ENCODE assay signal across 17 mouse cellular contexts in the genomic region with DNA sequence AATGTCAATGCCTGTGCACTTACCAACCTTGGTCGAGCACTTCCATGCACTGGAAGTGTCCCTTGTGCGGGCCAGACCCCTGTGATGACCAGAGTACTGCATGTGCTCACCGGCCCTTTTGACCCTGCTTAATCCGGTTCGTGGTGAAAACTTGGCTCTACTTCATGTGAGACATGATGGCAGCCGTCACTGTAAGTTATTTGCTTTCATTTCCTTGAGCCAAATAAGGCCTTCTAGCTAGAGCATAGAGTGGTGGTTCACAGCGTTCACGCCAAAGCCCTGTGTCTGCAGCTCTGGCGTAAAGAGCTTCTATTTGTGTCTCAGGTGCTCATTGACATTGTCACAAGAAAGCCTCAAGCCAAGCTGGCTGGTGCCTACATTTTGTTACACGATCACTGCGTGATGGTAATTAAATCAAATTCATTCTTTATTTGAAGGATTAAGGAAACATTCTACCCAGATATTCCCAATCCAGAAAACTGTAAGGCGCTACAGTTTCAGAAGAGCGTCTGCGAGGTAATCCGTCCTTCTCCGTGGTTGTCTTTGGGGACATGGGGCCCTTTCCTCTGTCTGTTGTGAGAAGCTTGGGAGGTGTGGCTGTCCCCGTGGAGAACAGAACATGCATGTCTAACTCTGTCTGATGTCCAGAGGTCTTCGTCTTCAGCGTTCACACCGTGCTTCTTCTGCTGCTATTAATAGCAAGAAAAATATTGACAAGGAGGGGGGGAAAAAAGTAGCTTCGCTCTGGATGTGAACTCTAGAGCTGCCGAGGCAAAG.
DNase-seq lines count a peak whose midpoint lies in the region; ATAC-seq and TF ChIP-seq lines count a peak whose summit lies in the region.
"Had no signal": no experiment of that assay in that cellular context is flagged by ENCODE, and none has a peak within 500 bp of the region (broad histone marks: within the 10 kb centered on the region; RNA-seq: fewer than 3 reads in every experiment).

No protein-coding gene starts in this region.

- H3K4me3 ChIP-seq in heart, adult 2 months = no peak overlapping the region
- H3K4me3 ChIP-seq in heart, embryonic 15.5 days = no peak overlapping the region
- H3K4me3 ChIP-seq: erythroblast, embryonic 14.5 days; forebrain, embryonic 15.5 days; kidney, embryonic 15.5 days had no signal

- TF ChIP-seq EP300 in heart, adult 2 months (IDR thresholded peaks at IDR 0.05; ENCODE audit: insufficient read depth, low read depth, low read length) = peak; percentile 83

- H3K36me3 ChIP-seq in heart, adult 2 months (ENCODE audit: control insufficient read depth, insufficient read depth, low read length) = peaks cover 12% of the 10 kb centered on the region
- peaks cover 29% of the 10 kb centered on the region for H3K36me3 ChIP-seq in heart, embryonic 15.5 days

- peak overlapping the region; percentile 3; the same call in 1 of the 2 replicates for H3K4me2 ChIP-seq in heart, embryonic 15.5 days
- H3K4me2 ChIP-seq: forebrain, embryonic 15.5 days; kidney, embryonic 15.5 days had no signal

- WGBS in heart, adult 2 months = 52% methylated on average over 22 of the region's 22 CpGs
- WGBS in heart, embryonic 15.5 days = 50% methylated on average over 22 of the region's 22 CpGs

- peak overlapping the region; percentile 91 for H3K27ac ChIP-seq in heart, adult 2 months
- H3K27ac ChIP-seq in heart, embryonic 15.5 days = peak overlapping the region; percentile 86
- H3K27ac ChIP-seq: forebrain, embryonic 15.5 days; hindbrain, postnatal 0 days; kidney, embryonic 15.5 days had no signal

- intact Hi-C loops in heart, adult 2 months (cut with DNase I) = no loop called here
- intact Hi-C loops in gastrocnemius, postnatal 14 days (cut with DNase I; ENCODE audit: low total_unique reads) = no loop called here

- TF ChIP-seq CTCF in heart, adult 2 months (IDR thresholded peaks at IDR 0.05) = no peak

- no peaks in the 10 kb centered on the region for H3K79me2 ChIP-seq in heart, adult 2 months (replicated peaks; ENCODE audit: control insufficient read depth, insufficient read depth, low read length)

- TF ChIP-seq POLR2A in heart, adult 2 months (IDR thresholded peaks at IDR 0.05; ENCODE audit: insufficient read depth, low read depth, low read length) = no peak

- H3K4me1 ChIP-seq in heart, adult 2 months (ENCODE audit: control insufficient read depth, insufficient read depth, low read length) = peaks cover 6% of the 10 kb centered on the region; the same call in 1 of the 2 replicates
- peaks cover 40% of the 10 kb centered on the region for H3K4me1 ChIP-seq in heart, embryonic 15.5 days (replicated peaks)

- H3K9me3 ChIP-seq in heart, embryonic 15.5 days (replicated peaks) = no peaks in the 10 kb centered on the region
- H3K9me3 ChIP-seq: forebrain, embryonic 15.5 days; kidney, embryonic 15.5 days had no signal

- H3K27me3 ChIP-seq in heart, adult 2 months (ENCODE audit: control insufficient read depth, insufficient read depth, low read length) = no peaks in the 10 kb centered on the region
- no peaks in the 10 kb centered on the region for H3K27me3 ChIP-seq in heart, embryonic 15.5 days
- H3K27me3 ChIP-seq: forebrain, embryonic 15.5 days; kidney, embryonic 15.5 days had no signal

- peak; percentile 33 for DNase-seq in kidney, adult 9 months
- DNase-seq in kidney, adult 18-20 months = no peak
- DNase-seq in heart, adult 2 months = peak; percentile 39 to 66
- peak; percentile 74 for DNase-seq in lung, postnatal 10 days
- no peak for DNase-seq in frontal cortex, postnatal 36 days (ENCODE audit: low spot score in 2 of 2)
- no peak for DNase-seq in layer of hippocampus, postnatal 10 days (ENCODE audit: low spot score in 2 of 2)
- DNase-seq in gastrocnemius, postnatal 14 days = no peak
- DNase-seq: adrenal gland, adult 8-10 months; cerebellum, adult 11-12 months; liver, postnatal 0 days; right cerebral cortex, adult 18-20 months; thymus, adult 18-20 months had no signal

- H3K9ac ChIP-seq in heart, adult 2 months (ENCODE audit: low read depth, low read length) = no peak overlapping the region; the same call in 1 of the 2 replicates
- H3K9ac ChIP-seq in heart, embryonic 15.5 days = no peak overlapping the region
- H3K9ac ChIP-seq: forebrain, embryonic 15.5 days; kidney, embryonic 15.5 days; liver, postnatal 0 days had no signal

- peak; percentile 73 for ATAC-seq in heart, embryonic 15.5 days (replicated peaks; ENCODE audit: insufficient number of reproducible peaks, insufficient read depth, low FRiP score, low read depth)
- ATAC-seq: forebrain, embryonic 15.5 days; hindbrain, postnatal 0 days; liver, postnatal 0 days had no signal

Comparison
In these comparisons a context has a peak if more than half of its experiments do, and no peak if none do; other contexts are left out.
1. DNase-seq: peak in kidney, adult 9 months (single experiment), heart, adult 2 months (2 of 2) and lung, postnatal 10 days (single experiment); none in kidney, adult 18-20 months (single experiment), frontal cortex, postnatal 36 days (0 of 2), layer of hippocampus, postnatal 10 days (0 of 2) and gastrocnemius, postnatal 14 days (single experiment).